Mouse (Mus musculus) hindbrain, embryonic 10.5 days (tissue): ENCODE data around the gene Fam151b. TPM values are rescaled to one million over a fixed set of nuclear protein-coding genes. Genes with fewer than 3 reads are reported as not detected.
A peak's percentile ranks its signal among the peaks of the same experiment; 100 is the strongest.

Experiments used
- DNase-seq: peaks from one replicate; pipeline ENCODE4 v3.0.0-alpha.2; 2017; ENCODE audit warnings: low spot score
- H3K27ac ChIP-seq: fragments of 300-500 bp; sonication (generic); 2 replicates; pipeline ENCODE4 v1.5.1; 2016; ENCODE audit warnings: mild to moderate bottlenecking, moderate library complexity
- H3K27me3 ChIP-seq: fragments of 300-500 bp; sonication (generic); 2 replicates; pipeline ENCODE4 v1.6.1; 2016; ENCODE audit warnings: mild to moderate bottlenecking; ENCODE audit not compliant: poor library complexity, insufficient read depth, severe bottlenecking
- H3K36me3 ChIP-seq: fragments of 300-500 bp; sonication (generic); 2 replicates; pipeline ENCODE4 v1.6.1; 2016; ENCODE audit warnings: mild to moderate bottlenecking, moderate library complexity
- H3K4me1 ChIP-seq: fragments of 300-500 bp; sonication (generic); replicated peaks from 2 replicates; pipeline ENCODE4 v1.6.1; 2016; ENCODE audit warnings: mild to moderate bottlenecking
- H3K4me3 ChIP-seq: fragments of 300-500 bp; sonication (generic); 2 replicates; pipeline ENCODE4 v1.5.1; 2016; ENCODE audit warnings: mild to moderate bottlenecking, moderate library complexity
- H3K9me3 ChIP-seq: fragments of 300-500 bp; sonication (generic); 2 replicates; pipeline ENCODE4 v1.6.1; 2016; ENCODE audit warnings: mild to moderate bottlenecking, moderate library complexity
- WGBS: fragments of 180-500 bp; shearing (Covaris S2); methylation state at CpG from one replicate; pipeline ENCODE4 v1.1.7; 2016; 5-methylcytosine and 5-hydroxymethylcytosine counted together
- polyA plus RNA-seq: library from polyadenylated mRNA; unstranded; fragments of >200 nt; fragmentation: Nextera tagmentation; extraction: Ambion mirVana; gene quantifications from 2 replicates; pipeline ENCODE4 v1.2.1, GENCODE M21; 2016

Fam151b gene
- polyA plus RNA-seq, 1 experiment from 2014 or later, result 0.13 TPM

- Histone ChIP-seq H3K27ac (no peak overlapping the region), H3K36me3 (no peaks in the 10 kb centered on the region; the same call in 1 of the 2 replicates), H3K9me3 (no peaks in the 10 kb centered on the region), H3K4me1 (no peaks in the 10 kb centered on the region), H3K4me3 (no peak overlapping the region), H3K27me3 (no peaks in the 10 kb centered on the region)
- DNase-seq, result no peak
- 79% methylated on average over 9 of the region's 9 CpGs for WGBS
Measured at GRCm38 (mm10) chr13:92467891-92468290, 15.9 kb downstream of the Fam151b start.

- Histone ChIP-seq H3K36me3 (no peaks in the 10 kb centered on the region; the same call in 1 of the 2 replicates), H3K27ac (no peak overlapping the region), H3K9me3 (no peaks in the 10 kb centered on the region), H3K27me3 (no peaks in the 10 kb centered on the region), H3K4me3 (no peak overlapping the region), H3K4me1 (no peaks in the 10 kb centered on the region)
- WGBS, result 92% methylated on average over 3 of the region's 3 CpGs
- no peak for DNase-seq
Measured at GRCm38 (mm10) chr13:92464698-92465097, 19.1 kb downstream of the Fam151b start.

GRCm38 (mm10) chr13:92446872-92447271, 36.9 kb downstream of the Fam151b start:
- WGBS, result 92% methylated on average over 7 of the region's 7 CpGs
- no peaks in the 10 kb centered on the region for H3K27me3 ChIP-seq
- no peak overlapping the region for H3K27ac ChIP-seq
- no peak for DNase-seq
- no peaks in the 10 kb centered on the region for H3K36me3 ChIP-seq
- no peaks in the 10 kb centered on the region for H3K9me3 ChIP-seq
- H3K4me1 ChIP-seq, result no peaks in the 10 kb centered on the region
- no peak overlapping the region for H3K4me3 ChIP-seq

- Histone ChIP-seq H3K9me3 (no peaks in the 10 kb centered on the region), H3K4me1 (no peaks in the 10 kb centered on the region), H3K4me3 (no peak overlapping the region), H3K36me3 (no peaks in the 10 kb centered on the region), H3K27ac (no peak overlapping the region), H3K27me3 (no peaks in the 10 kb centered on the region)
- DNase-seq, result no peak
- 77% methylated on average over 13 of the region's 13 CpGs for WGBS
Measured at GRCm38 (mm10) chr13:92440286-92440685, 43.5 kb downstream of the Fam151b start.

GRCm38 (mm10) chr13:92438656-92439055, 45.2 kb downstream of the Fam151b start:
- H3K36me3 ChIP-seq, result no peaks in the 10 kb centered on the region
- H3K4me3 ChIP-seq, result no peak overlapping the region
- no peaks in the 10 kb centered on the region for H3K9me3 ChIP-seq
- WGBS, result 92% methylated on average over 10 of the region's 10 CpGs
- DNase-seq, result no peak
- H3K4me1 ChIP-seq, result no peaks in the 10 kb centered on the region
- no peak overlapping the region for H3K27ac ChIP-seq
- no peaks in the 10 kb centered on the region for H3K27me3 ChIP-seq

GRCm38 (mm10) chr13:92427351-92427855, 56.4 kb downstream of the Fam151b start:
- Histone ChIP-seq H3K36me3 (no peaks in the 10 kb centered on the region), H3K4me1 (peaks cover 16% of the 10 kb centered on the region), H3K9me3 (no peaks in the 10 kb centered on the region), H3K4me3 (no peak overlapping the region), H3K27me3 (peaks cover 69% of the 10 kb centered on the region), H3K27ac (no peak overlapping the region)
- 48% methylated on average over 4 of the region's 4 CpGs for WGBS
- DNase-seq, result no peak

- peak overlapping the region; percentile 64 for H3K27ac ChIP-seq
- no peaks in the 10 kb centered on the region for H3K9me3 ChIP-seq
- DNase-seq, result peak; percentile 47
- H3K4me3 ChIP-seq, result peak overlapping the region; percentile 76
- WGBS, result under 1% methylated on average over 92 of the region's 92 CpGs
- H3K4me1 ChIP-seq, result peaks cover 16% of the 10 kb centered on the region
- peaks cover 69% of the 10 kb centered on the region for H3K27me3 ChIP-seq
- no peaks in the 10 kb centered on the region for H3K36me3 ChIP-seq
Measured at GRCm38 (mm10) chr13:92426294-92427051, 57.3 kb downstream of the Fam151b start.

GRCm38 (mm10) chr13:92425758-92426264, 58.0 kb downstream of the Fam151b start, which contains the start of gene Ankrd34b:
Gene Ankrd34b (plus strand): TSS chr13:92425896.
- WGBS, result under 1% methylated on average over 54 of the region's 54 CpGs
- H3K9me3 ChIP-seq, result no peaks in the 10 kb centered on the region
- DNase-seq, result peak; percentile 65
- H3K27me3 ChIP-seq, result peaks cover 69% of the 10 kb centered on the region
- no peaks in the 10 kb centered on the region for H3K36me3 ChIP-seq
- H3K4me1 ChIP-seq, result peaks cover 16% of the 10 kb centered on the region
- H3K4me3 ChIP-seq, result peak within 1 kb of the TSS; percentile 76
- H3K27ac ChIP-seq, result peak within 1 kb of the TSS; percentile 64

- no peak overlapping the region for H3K27ac ChIP-seq
- peaks cover 62% of the 10 kb centered on the region for H3K27me3 ChIP-seq
- DNase-seq, result no peak
- 64% methylated on average over 3 of the region's 3 CpGs for WGBS
- H3K4me3 ChIP-seq, result no peak overlapping the region
- peaks cover 16% of the 10 kb centered on the region for H3K4me1 ChIP-seq
- H3K36me3 ChIP-seq, result no peaks in the 10 kb centered on the region
- no peaks in the 10 kb centered on the region for H3K9me3 ChIP-seq
Measured at GRCm38 (mm10) chr13:92423711-92424110, 60.1 kb downstream of the Fam151b start.

- 89% methylated on average over 11 of the region's 11 CpGs for WGBS
- no peaks in the 10 kb centered on the region for H3K4me1 ChIP-seq
- no peak overlapping the region for H3K4me3 ChIP-seq
- peaks cover 21% of the 10 kb centered on the region for H3K27me3 ChIP-seq
- no peaks in the 10 kb centered on the region for H3K36me3 ChIP-seq
- no peak overlapping the region for H3K27ac ChIP-seq
- no peaks in the 10 kb centered on the region for H3K9me3 ChIP-seq
- no peak for DNase-seq
Measured at GRCm38 (mm10) chr13:92419630-92420029, 64.2 kb downstream of the Fam151b start.

GRCm38 (mm10) chr13:92410486-92410885, 73.3 kb downstream of the Fam151b start:
- 76% methylated on average over 2 of the region's 2 CpGs for WGBS
- H3K9me3 ChIP-seq, result no peaks in the 10 kb centered on the region
- DNase-seq, result no peak

GRCm38 (mm10) chr13:92403496-92403895, 80.3 kb downstream of the Fam151b start:
- H3K36me3 ChIP-seq, result no peaks in the 10 kb centered on the region
- no peaks in the 10 kb centered on the region for H3K4me1 ChIP-seq
- no peaks in the 10 kb centered on the region for H3K27me3 ChIP-seq
- no peak for DNase-seq
- no peaks in the 10 kb centered on the region for H3K9me3 ChIP-seq
- H3K4me3 ChIP-seq, result no peak overlapping the region
- 84% methylated on average over 3 of the region's 3 CpGs for WGBS
- H3K27ac ChIP-seq, result no peak overlapping the region

More at GRCm38 (mm10) chr13:92410486-92410885, 73.3 kb downstream of the Fam151b start:
- Histone ChIP-seq H3K36me3 (no peaks in the 10 kb centered on the region), H3K27me3 (no peaks in the 10 kb centered on the region), H3K4me1 (no peaks in the 10 kb centered on the region), H3K4me3 (no peak overlapping the region), H3K27ac (no peak overlapping the region)

- Histone ChIP-seq H3K9me3 (no peaks in the 10 kb centered on the region), H3K27ac (no peak overlapping the region), H3K36me3 (no peaks in the 10 kb centered on the region), H3K4me1 (no peaks in the 10 kb centered on the region), H3K4me3 (no peak overlapping the region), H3K27me3 (no peaks in the 10 kb centered on the region)
- no peak for DNase-seq
- WGBS, result 71% methylated on average over 2 of the region's 2 CpGs
Measured at GRCm38 (mm10) chr13:92402063-92402462, 81.8 kb downstream of the Fam151b start.
